Mouse (Mus musculus): Measurements from ENCODE around the gene Pou4f1.

- TF ChIP-seq CTCF (conservative IDR thresholded peaks at IDR 0.05; ENCODE audit: low read length) (no peak), POU5F1 (IDR thresholded peaks at IDR 0.05; ENCODE audit: borderline replicate concordance, low read length) (no peak), NANOG (IDR thresholded peaks at IDR 0.05; ENCODE audit: borderline replicate concordance, low read length) (no peak)
These were observed 10.8 kb downstream of the Pou4f1 start for GRCm38 (mm10) chr14:104456976-104457375.

Data from E14TG2a.4 (cell line).